Mouse (Mus musculus): ENCODE measurements around the gene Nbea. TPM values are rescaled to one million over a fixed set of nuclear protein-coding genes. Genes with fewer than 3 reads are reported as not detected.
A peak's percentile ranks its signal among the peaks of the same experiment; 100 is the strongest.

The Nbea gene
- polyA plus RNA-seq, 1 experiment from 2014 or later: 15.7 TPM

GRCm38 (mm10) chr3:55824864-55825263, 358.6 kb downstream of the Nbea start:
- no peak overlapping the region for H3K4me2 ChIP-seq (ENCODE audit: low read length)
- no peaks in the 10 kb centered on the region for H3K27me3 ChIP-seq (ENCODE audit: control insufficient read depth, insufficient read depth, low read length)
- no peaks in the 10 kb centered on the region for H3K4me1 ChIP-seq (ENCODE audit: control insufficient read depth in 2 of 2, insufficient read depth in 2 of 2, low read length in 2 of 2)
- no peak for ATAC-seq (ENCODE audit: insufficient number of reproducible peaks, insufficient read depth, low FRiP score, low read depth)
- H3K4me3 ChIP-seq (ENCODE audit: control insufficient read depth in 1 of 2, insufficient read depth in 1 of 2, low read depth in 1 of 2, low read length in 2 of 2): no peak overlapping the region
- no peaks in the 10 kb centered on the region for H3K9me3 ChIP-seq (ENCODE audit: control insufficient read depth, low read length)
- no peaks in the 10 kb centered on the region for H3K36me3 ChIP-seq (ENCODE audit: control insufficient read depth, insufficient read depth, low read length)
- 63% methylated on average over 3 of the region's 3 CpGs for WGBS
- H3K27ac ChIP-seq (replicated peaks in 1 of 2; ENCODE audit: control insufficient read depth in 1 of 2, insufficient read depth in 1 of 2, low read depth in 2 of 2, low read length in 2 of 2): no peak overlapping the region
- no peak overlapping the region for H3K9ac ChIP-seq (ENCODE audit: low read length)

GRCm38 (mm10) chr3:55819598-55819997, 363.9 kb downstream of the Nbea start:
- no peak overlapping the region for H3K4me2 ChIP-seq (ENCODE audit: low read length)
- 0 out of 2 replicates have a peak, but pooled peaks cover 5% of the 10 kb centered on the region for H3K36me3 ChIP-seq (ENCODE audit: control insufficient read depth, insufficient read depth, low read length)
- no peak overlapping the region for H3K4me3 ChIP-seq (ENCODE audit: control insufficient read depth in 1 of 2, insufficient read depth in 1 of 2, low read depth in 1 of 2, low read length in 2 of 2)
- H3K27ac ChIP-seq (replicated peaks in 1 of 2; ENCODE audit: control insufficient read depth in 1 of 2, insufficient read depth in 1 of 2, low read depth in 2 of 2, low read length in 2 of 2): no peak overlapping the region
- no peaks in the 10 kb centered on the region for H3K27me3 ChIP-seq (ENCODE audit: control insufficient read depth, insufficient read depth, low read length)
- ATAC-seq (ENCODE audit: insufficient number of reproducible peaks, insufficient read depth, low FRiP score, low read depth): no peak
- H3K9ac ChIP-seq (ENCODE audit: low read length): no peak overlapping the region
- H3K9me3 ChIP-seq (ENCODE audit: control insufficient read depth, low read length): no peaks in the 10 kb centered on the region
- peaks cover 3 to 7% of the 10 kb centered on the region in 2 experiments for H3K4me1 ChIP-seq (ENCODE audit: control insufficient read depth in 2 of 2, insufficient read depth in 2 of 2, low read length in 2 of 2)

GRCm38 (mm10) chr3:55818082-55818481, 365.4 kb downstream of the Nbea start:
- Histone ChIP-seq H3K4me1 (ENCODE audit: control insufficient read depth in 2 of 2, insufficient read depth in 2 of 2, low read length in 2 of 2) (peaks cover 3 to 7% of the 10 kb centered on the region in 2 experiments), H3K9me3 (ENCODE audit: control insufficient read depth, low read length) (no peaks in the 10 kb centered on the region), H3K27me3 (ENCODE audit: control insufficient read depth, insufficient read depth, low read length) (no peaks in the 10 kb centered on the region), H3K4me2 (ENCODE audit: low read length) (no peak overlapping the region), H3K36me3 (ENCODE audit: control insufficient read depth, insufficient read depth, low read length) (0 out of 2 replicates have a peak, but pooled peaks cover 5% of the 10 kb centered on the region), H3K9ac (ENCODE audit: low read length) (no peak overlapping the region), H3K4me3 (ENCODE audit: control insufficient read depth in 1 of 2, insufficient read depth in 1 of 2, low read depth in 1 of 2, low read length in 2 of 2) (no peak overlapping the region), H3K27ac (replicated peaks in 1 of 2; ENCODE audit: control insufficient read depth in 1 of 2, insufficient read depth in 1 of 2, low read depth in 2 of 2, low read length in 2 of 2) (no peak overlapping the region)
- ATAC-seq (ENCODE audit: insufficient number of reproducible peaks, insufficient read depth, low FRiP score, low read depth): no peak
- WGBS: 84% methylated on average over 2 of the region's 2 CpGs

- H3K27ac ChIP-seq (replicated peaks in 1 of 2; ENCODE audit: control insufficient read depth in 1 of 2, insufficient read depth in 1 of 2, low read depth in 2 of 2, low read length in 2 of 2): peak overlapping the region; percentile 24 to 44; a peak in 1 of 4 replicates
- H3K4me2 ChIP-seq (ENCODE audit: low read length): no peak overlapping the region
- WGBS: 52% methylated on average over 6 of the region's 6 CpGs
- ATAC-seq (ENCODE audit: insufficient number of reproducible peaks, insufficient read depth, low FRiP score, low read depth): no peak
- peaks cover 3 to 7% of the 10 kb centered on the region in 2 experiments for H3K4me1 ChIP-seq (ENCODE audit: control insufficient read depth in 2 of 2, insufficient read depth in 2 of 2, low read length in 2 of 2)
- H3K9me3 ChIP-seq (ENCODE audit: control insufficient read depth, low read length): no peaks in the 10 kb centered on the region
- H3K27me3 ChIP-seq (ENCODE audit: control insufficient read depth, insufficient read depth, low read length): no peaks in the 10 kb centered on the region
- H3K36me3 ChIP-seq (ENCODE audit: control insufficient read depth, insufficient read depth, low read length): 0 out of 2 replicates have a peak, but pooled peaks cover 5% of the 10 kb centered on the region
- H3K4me3 ChIP-seq (ENCODE audit: control insufficient read depth in 1 of 2, insufficient read depth in 1 of 2, low read depth in 1 of 2, low read length in 2 of 2): no peak overlapping the region
- no peak overlapping the region for H3K9ac ChIP-seq (ENCODE audit: low read length)
Observed at GRCm38 (mm10) chr3:55816638-55817375, 366.7 kb downstream of the Nbea start.

- Histone ChIP-seq H3K9ac (ENCODE audit: low read length) (no peak overlapping the region), H3K36me3 (ENCODE audit: control insufficient read depth, insufficient read depth, low read length) (0 out of 2 replicates have a peak, but pooled peaks cover 5% of the 10 kb centered on the region), H3K4me1 (ENCODE audit: control insufficient read depth in 2 of 2, insufficient read depth in 2 of 2, low read length in 2 of 2) (peaks cover 3 to 7% of the 10 kb centered on the region in 2 experiments), H3K27ac (replicated peaks in 1 of 2; ENCODE audit: control insufficient read depth in 1 of 2, insufficient read depth in 1 of 2, low read depth in 2 of 2, low read length in 2 of 2) (no peak overlapping the region), H3K4me3 (ENCODE audit: control insufficient read depth in 1 of 2, insufficient read depth in 1 of 2, low read depth in 1 of 2, low read length in 2 of 2) (no peak overlapping the region), H3K9me3 (ENCODE audit: control insufficient read depth, low read length) (no peaks in the 10 kb centered on the region), H3K27me3 (ENCODE audit: control insufficient read depth, insufficient read depth, low read length) (no peaks in the 10 kb centered on the region), H3K4me2 (ENCODE audit: low read length) (no peak overlapping the region)
- ATAC-seq (ENCODE audit: insufficient number of reproducible peaks, insufficient read depth, low FRiP score, low read depth): no peak
- 78% methylated on average over 5 of the region's 5 CpGs for WGBS
Observed at GRCm38 (mm10) chr3:55816096-55816495, 367.4 kb downstream of the Nbea start.

- peaks cover 3 to 7% of the 10 kb centered on the region in 2 experiments for H3K4me1 ChIP-seq (ENCODE audit: control insufficient read depth in 2 of 2, insufficient read depth in 2 of 2, low read length in 2 of 2)
Observed at GRCm38 (mm10) chr3:55814993-55815625, 368.4 kb downstream of the Nbea start.

GRCm38 (mm10) chr3:55794768-55795167, 388.7 kb downstream of the Nbea start:
- Histone ChIP-seq H3K9ac (ENCODE audit: low read length) (no peak overlapping the region), H3K4me3 (ENCODE audit: control insufficient read depth in 1 of 2, insufficient read depth in 1 of 2, low read depth in 1 of 2, low read length in 2 of 2) (no peak overlapping the region), H3K27ac (replicated peaks in 1 of 2; ENCODE audit: control insufficient read depth in 1 of 2, insufficient read depth in 1 of 2, low read depth in 2 of 2, low read length in 2 of 2) (peak overlapping the region in 1 of 2 experiments; percentile 85; a peak in 1 of 4 replicates), H3K27me3 (ENCODE audit: control insufficient read depth, insufficient read depth, low read length) (no peaks in the 10 kb centered on the region), H3K36me3 (ENCODE audit: control insufficient read depth, insufficient read depth, low read length) (no peaks in the 10 kb centered on the region), H3K4me2 (ENCODE audit: low read length) (no peak overlapping the region), H3K4me1 (ENCODE audit: control insufficient read depth in 2 of 2, insufficient read depth in 2 of 2, low read length in 2 of 2) (peaks cover 6 to 16% of the 10 kb centered on the region in 2 experiments), H3K9me3 (ENCODE audit: control insufficient read depth, low read length) (no peaks in the 10 kb centered on the region)
- WGBS: 75% methylated on average over 2 of the region's 2 CpGs
- ATAC-seq (ENCODE audit: insufficient number of reproducible peaks, insufficient read depth, low FRiP score, low read depth): no peak

More at GRCm38 (mm10) chr3:55814993-55815625, 368.4 kb downstream of the Nbea start:
- Histone ChIP-seq H3K4me2 (ENCODE audit: low read length) (no peak overlapping the region), H3K9ac (ENCODE audit: low read length) (no peak overlapping the region), H3K9me3 (ENCODE audit: control insufficient read depth, low read length) (no peaks in the 10 kb centered on the region), H3K27ac (replicated peaks in 1 of 2; ENCODE audit: control insufficient read depth in 1 of 2, insufficient read depth in 1 of 2, low read depth in 2 of 2, low read length in 2 of 2) (no peak overlapping the region), H3K27me3 (ENCODE audit: control insufficient read depth, insufficient read depth, low read length) (no peaks in the 10 kb centered on the region), H3K4me3 (ENCODE audit: control insufficient read depth in 1 of 2, insufficient read depth in 1 of 2, low read depth in 1 of 2, low read length in 2 of 2) (no peak overlapping the region), H3K36me3 (ENCODE audit: control insufficient read depth, insufficient read depth, low read length) (0 out of 2 replicates have a peak, but pooled peaks cover 5% of the 10 kb centered on the region)
- no peak for ATAC-seq (ENCODE audit: insufficient number of reproducible peaks, insufficient read depth, low FRiP score, low read depth)
- 51% methylated on average over 5 of the region's 5 CpGs for WGBS
